14 mouse cellular contexts compared by ENCODE assay signal in genomic region chr15:87545731-87546360, GRCm38 (mm10). TPM values are rescaled to one million over a fixed set of nuclear protein-coding genes. Genes with fewer than 3 reads are reported as not detected.
A peak's percentile ranks its signal among the peaks of the same experiment; 100 is the strongest.
DNase-seq lines count a peak whose midpoint lies in the region; ATAC-seq lines count a peak whose summit lies in the region.
"Had no signal": no experiment of that assay in that cellular context is flagged by ENCODE, and none has a peak within 500 bp of the region (broad histone marks: within the 10 kb centered on the region; RNA-seq: fewer than 3 reads in every experiment).

No protein-coding gene starts in this region.

- H3K27ac ChIP-seq in forebrain, embryonic 16.5 days (ENCODE audit: low read length): no peak overlapping the region
- peak overlapping the region; percentile 31; the same call in 1 of the 2 replicates for H3K27ac ChIP-seq in midbrain, embryonic 13.5 days
- H3K27ac ChIP-seq: macrophage had no signal

- 19% methylated on average over 8 of the region's 8 CpGs for WGBS in forebrain, embryonic 16.5 days
- WGBS in midbrain, embryonic 13.5 days: 31% methylated on average over 8 of the region's 8 CpGs

- H3K27me3 ChIP-seq in forebrain, embryonic 16.5 days (replicated peaks; ENCODE audit: control insufficient read depth, insufficient read depth, low read length): 0 out of 2 replicates have a peak, but pooled peaks cover 2% of the 10 kb centered on the region
- peaks cover 17% of the 10 kb centered on the region; the same call in 1 of the 2 replicates for H3K27me3 ChIP-seq in midbrain, embryonic 13.5 days

- peak; percentile 40 for DNase-seq in cerebellum, adult 9-11 months
- no peak for DNase-seq in cerebellum, adult 8-10 months
- DNase-seq in cerebellum, postnatal 25 days: peak; percentile 67 to 71
- DNase-seq in adrenal gland, adult 2 months: no peak
- no peak for DNase-seq in heart, postnatal 14 days
- no peak for DNase-seq in heart, adult 9 months (ENCODE audit: low spot score in 2 of 2)
- DNase-seq: adrenal gland, adult 8-10 months; gastrocnemius, postnatal 25 days; layer of hippocampus, adult 9-11 months; liver had no signal

- peaks cover 44% of the 10 kb centered on the region for H3K4me1 ChIP-seq in forebrain, embryonic 16.5 days (replicated peaks; ENCODE audit: control insufficient read depth, insufficient read depth, low read length)
- peaks cover 59% of the 10 kb centered on the region for H3K4me1 ChIP-seq in midbrain, embryonic 13.5 days (replicated peaks)

- H3K9me3 ChIP-seq in forebrain, embryonic 16.5 days (ENCODE audit: control insufficient read depth, low read length): no peaks in the 10 kb centered on the region
- H3K9me3 ChIP-seq in midbrain, embryonic 13.5 days: no peaks in the 10 kb centered on the region

- H3K4me3 ChIP-seq in forebrain, embryonic 16.5 days (replicated peaks; ENCODE audit: low read length): peak overlapping the region; percentile 72
- H3K4me3 ChIP-seq in midbrain, embryonic 13.5 days (replicated peaks): peak overlapping the region; percentile 85

- no peak for ATAC-seq in forebrain, embryonic 16.5 days
- ATAC-seq in midbrain, embryonic 13.5 days: no peak

- no peaks in the 10 kb centered on the region for H3K36me3 ChIP-seq in forebrain, embryonic 16.5 days (ENCODE audit: control insufficient read depth, insufficient read depth)
- H3K36me3 ChIP-seq in midbrain, embryonic 13.5 days: no peaks in the 10 kb centered on the region

- H3K9ac ChIP-seq in forebrain, embryonic 16.5 days (replicated peaks; ENCODE audit: low read depth, low read length): peak overlapping the region; percentile 91
- H3K9ac ChIP-seq in midbrain, embryonic 13.5 days (replicated peaks): peak overlapping the region; percentile 83

- peak overlapping the region; percentile 61 for H3K4me2 ChIP-seq in forebrain, embryonic 16.5 days (ENCODE audit: low read length)
- peak overlapping the region; percentile 75 for H3K4me2 ChIP-seq in midbrain, embryonic 13.5 days (replicated peaks)

- intact Hi-C loops in heart, postnatal 14 days (cut with DNase I): loop anchor here (10.0 kb wide), 1 partner anchor 1131 kb away; no protein-coding TSS in a partner anchor

RNA-seq across cellular contexts. Expression of gene Fam19a5, which starts 1.7 kb away (rescaled TPM):
- polyA plus RNA-seq in forebrain, embryonic 16.5 days (2015; fragmentation: Nextera tagmentation; extraction: Ambion mirVana): 15.0 and 18.7 TPM in 2 replicates
- 13.1 and 14.8 TPM in 2 replicates for polyA plus RNA-seq in midbrain, embryonic 13.5 days (2015; fragmentation: Nextera tagmentation; extraction: Ambion mirVana)
- 10 to 100 TPM; 14.0 to 15.6 TPM for total RNA-seq in adrenal gland, adult 2 months (2021)
- 19.7 and 19.9 TPM in 2 replicates for polyA plus RNA-seq in adrenal gland, adult 2 months (2012; rRNA removed)
- 1 to 10 TPM; 1.5 to 1.6 TPM for total RNA-seq in heart, postnatal 14 days (2021)
- total RNA-seq: hematopoietic stem cell, adult 5-6 weeks had no signal
- polyA plus RNA-seq: macrophage had no signal

Comparison
In these comparisons a context has a peak if more than half of its experiments do, and no peak if none do; other contexts are left out.
1. DNase-seq: peak in cerebellum, adult 9-11 months (single experiment) and cerebellum, postnatal 25 days (2 of 2); none in cerebellum, adult 8-10 months (single experiment), adrenal gland, adult 2 months (single experiment), heart, postnatal 14 days (0 of 2) and heart, adult 9 months (0 of 2).